Mouse (Mus musculus): ENCODE data around the gene Pla2g2c.

Gene Pla2g2c

DNA sequence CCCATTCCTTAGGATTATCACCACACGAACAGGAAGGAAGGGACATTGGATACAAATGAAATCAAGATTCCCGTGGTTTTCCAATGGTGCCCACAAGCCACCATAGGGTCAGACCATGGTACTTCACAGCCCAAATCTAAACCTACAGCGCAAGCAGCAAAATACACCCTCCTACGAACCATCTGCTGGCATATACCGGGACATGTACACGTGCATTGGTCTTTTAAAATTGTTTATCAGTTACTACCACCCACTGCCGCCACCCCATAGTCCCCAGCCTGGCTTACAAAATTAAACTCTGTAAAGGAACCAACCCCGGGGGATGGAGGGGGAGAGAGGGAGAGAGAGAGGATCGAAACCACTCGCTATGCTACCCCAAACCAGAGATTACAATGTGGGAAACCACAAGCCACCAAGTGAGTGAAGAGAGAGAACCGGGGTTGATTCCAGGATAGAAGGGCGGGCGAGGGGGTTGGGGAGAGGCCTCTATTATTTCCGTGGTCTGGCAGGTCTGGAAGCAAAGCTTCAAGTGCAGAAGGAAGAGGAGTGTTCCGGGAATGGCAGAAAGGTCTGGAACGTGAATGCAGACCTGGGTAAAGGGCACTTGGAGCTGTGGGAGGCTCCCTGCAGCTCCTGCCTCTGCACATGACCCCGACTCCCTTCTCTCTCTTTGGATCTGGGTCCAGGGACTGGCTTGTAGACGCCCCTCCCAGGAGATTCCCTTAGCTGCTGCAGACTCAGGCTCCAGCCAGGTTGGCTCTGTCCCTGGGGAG is at the start of gene Pla2g2c:
TSS of gene Pla2g2c (plus strand) at position 439 of the 773 bp plus-strand sequence.
- DNase-seq (ENCODE audit: low spot score in 2 of 2), result peak; percentile 69 to 83

DNA sequence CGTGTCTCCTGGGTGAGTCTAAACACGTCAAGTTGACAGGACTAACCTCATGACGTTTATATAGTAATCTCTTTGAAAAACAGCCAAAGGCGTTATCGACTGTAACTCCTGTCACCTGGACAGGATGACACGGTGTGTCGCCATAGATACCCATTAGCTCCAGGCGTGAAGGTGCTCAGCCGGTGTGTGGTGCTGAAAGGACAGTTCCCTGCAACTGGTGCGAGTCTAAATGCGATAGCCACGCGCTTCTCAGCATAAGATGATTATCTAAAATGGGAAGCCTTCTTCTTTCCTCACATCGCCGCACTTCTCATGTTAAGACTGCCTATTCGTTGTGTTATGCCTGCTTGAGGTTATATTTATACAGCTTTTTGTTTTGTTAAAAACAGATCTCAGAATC is 48.1 kb upstream of the Pla2g2c start:
- DNase-seq (ENCODE audit: low spot score in 2 of 2), result no peak

DNA sequence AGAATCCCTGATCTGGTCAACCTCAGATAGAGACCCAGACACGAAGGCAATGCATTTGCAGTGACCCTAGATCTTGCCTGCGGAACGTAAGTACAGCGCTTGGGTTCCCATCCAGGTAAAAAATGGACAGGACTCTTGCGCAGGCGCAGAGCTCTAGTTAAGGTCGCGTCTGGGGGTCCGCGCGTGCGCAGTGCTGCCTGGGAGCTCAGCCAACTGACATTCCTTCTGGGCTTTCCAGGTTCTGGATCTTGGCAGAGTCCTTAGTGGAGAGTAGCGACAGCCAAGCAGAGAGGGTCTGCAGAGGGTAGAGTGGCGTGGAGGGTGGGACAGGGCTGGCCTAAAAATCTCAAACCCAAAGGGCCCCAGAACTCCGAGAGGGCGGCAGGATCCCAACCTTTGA is 47.0 kb upstream of the Pla2g2c start:
- DNase-seq (ENCODE audit: low spot score in 2 of 2), result peak in 1 of 2 experiments; percentile 71

DNA sequence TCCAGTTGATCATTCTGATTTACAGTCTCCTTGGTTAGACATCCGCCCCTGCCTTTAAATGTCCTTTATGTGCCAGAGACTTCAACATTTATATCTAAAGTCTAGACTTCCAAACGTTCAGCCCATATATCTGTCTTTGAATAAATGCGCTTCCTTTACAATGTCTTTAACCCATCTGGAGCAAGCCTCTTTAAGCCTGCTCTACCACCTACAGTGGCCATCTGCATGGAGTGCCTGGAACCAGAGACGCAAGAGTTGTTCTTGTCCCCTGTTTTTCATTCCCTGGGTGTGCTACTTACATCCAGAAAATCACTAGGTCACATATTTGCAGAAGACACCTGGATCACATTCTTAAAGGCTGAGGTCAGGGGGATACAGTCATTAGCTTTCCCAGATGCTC is 44.5 kb upstream of the Pla2g2c start:
- no peak for DNase-seq (ENCODE audit: low spot score in 2 of 2)

DNA sequence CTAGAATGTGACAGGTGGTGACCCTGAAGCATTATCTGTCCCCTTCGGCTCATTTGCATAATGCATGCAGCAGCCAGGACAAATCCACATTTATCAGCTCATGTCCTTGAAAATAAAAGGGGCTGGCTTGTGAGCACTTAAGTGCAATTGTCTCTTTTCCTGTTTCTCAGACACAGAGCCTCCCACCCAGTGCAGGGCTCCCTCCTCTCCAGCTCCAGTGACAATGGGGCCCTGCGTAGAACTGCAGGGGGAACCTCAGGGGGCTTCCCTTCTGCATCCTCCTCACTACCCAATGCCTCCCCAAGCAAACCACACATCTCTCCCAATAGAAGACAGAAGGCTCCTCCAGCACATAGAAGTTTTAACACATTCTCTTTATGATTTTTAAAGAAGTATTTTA is 41.8 kb upstream of the Pla2g2c start:
- no peak for DNase-seq (ENCODE audit: low spot score in 2 of 2)

DNA sequence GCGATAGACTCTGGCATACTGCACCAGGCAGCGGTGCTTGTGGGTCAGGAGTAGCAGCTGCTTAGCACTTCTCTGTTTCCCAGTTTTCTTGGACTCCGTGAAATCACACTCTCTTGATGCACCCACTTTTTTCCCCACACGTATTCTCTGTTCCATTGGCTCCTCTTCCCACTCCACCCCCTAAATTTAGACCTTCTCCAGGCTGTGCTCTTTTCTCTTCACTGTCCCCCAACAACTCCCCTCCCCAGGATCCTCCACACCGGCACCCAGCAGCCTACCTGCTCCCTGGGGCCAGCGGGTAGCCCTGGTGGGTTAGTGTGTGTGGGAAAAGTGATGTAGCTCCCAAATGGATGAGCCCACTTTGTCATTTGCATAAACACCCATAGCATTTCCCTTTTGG is 38.8 kb upstream of the Pla2g2c start:
- DNase-seq (ENCODE audit: low spot score in 2 of 2), result peak; percentile 41 to 79

DNA sequence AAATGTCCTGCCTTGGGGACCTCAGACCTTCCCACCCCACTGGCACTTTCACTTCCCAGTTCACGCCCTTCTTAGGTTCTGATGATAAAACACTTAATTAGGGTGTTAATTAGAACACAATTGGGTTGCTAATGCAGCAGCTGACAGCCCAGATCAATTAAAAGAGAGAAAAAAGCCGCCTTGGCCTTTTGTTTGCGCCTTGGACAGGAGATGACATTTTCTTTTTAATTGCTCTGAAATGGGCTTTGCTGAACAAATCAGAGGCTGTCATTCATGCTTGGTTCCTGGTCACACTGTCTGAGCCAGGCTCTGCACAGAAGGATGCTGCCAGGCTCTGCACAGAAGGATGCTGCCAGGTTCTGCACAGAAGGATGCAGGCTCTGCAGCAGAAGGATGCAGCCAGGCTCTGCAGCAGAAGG is 35.5 kb upstream of the Pla2g2c start:
- DNase-seq (ENCODE audit: low spot score in 2 of 2), result no peak

DNA sequence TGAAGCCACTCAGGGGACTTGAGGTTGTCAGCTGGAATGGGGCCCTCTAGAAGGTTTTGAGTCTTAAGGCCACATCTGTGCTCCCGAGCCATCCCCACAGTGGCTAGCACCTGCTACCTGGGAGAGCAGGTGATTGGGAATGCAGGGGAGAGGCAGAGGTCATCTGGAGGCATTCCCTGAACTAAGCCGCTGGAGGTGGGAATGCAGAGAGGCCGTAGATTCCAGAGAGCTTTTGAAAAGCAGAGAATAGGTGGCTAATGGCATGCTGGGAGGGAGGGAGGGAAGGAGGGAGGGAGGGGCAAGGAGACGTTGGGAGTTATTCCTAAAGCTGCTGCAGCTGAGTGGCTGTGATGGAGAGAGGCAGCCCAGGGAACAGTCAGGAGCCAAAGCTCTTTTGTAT is 34.0 kb upstream of the Pla2g2c start:
- no peak for DNase-seq (ENCODE audit: low spot score in 2 of 2)

DNA sequence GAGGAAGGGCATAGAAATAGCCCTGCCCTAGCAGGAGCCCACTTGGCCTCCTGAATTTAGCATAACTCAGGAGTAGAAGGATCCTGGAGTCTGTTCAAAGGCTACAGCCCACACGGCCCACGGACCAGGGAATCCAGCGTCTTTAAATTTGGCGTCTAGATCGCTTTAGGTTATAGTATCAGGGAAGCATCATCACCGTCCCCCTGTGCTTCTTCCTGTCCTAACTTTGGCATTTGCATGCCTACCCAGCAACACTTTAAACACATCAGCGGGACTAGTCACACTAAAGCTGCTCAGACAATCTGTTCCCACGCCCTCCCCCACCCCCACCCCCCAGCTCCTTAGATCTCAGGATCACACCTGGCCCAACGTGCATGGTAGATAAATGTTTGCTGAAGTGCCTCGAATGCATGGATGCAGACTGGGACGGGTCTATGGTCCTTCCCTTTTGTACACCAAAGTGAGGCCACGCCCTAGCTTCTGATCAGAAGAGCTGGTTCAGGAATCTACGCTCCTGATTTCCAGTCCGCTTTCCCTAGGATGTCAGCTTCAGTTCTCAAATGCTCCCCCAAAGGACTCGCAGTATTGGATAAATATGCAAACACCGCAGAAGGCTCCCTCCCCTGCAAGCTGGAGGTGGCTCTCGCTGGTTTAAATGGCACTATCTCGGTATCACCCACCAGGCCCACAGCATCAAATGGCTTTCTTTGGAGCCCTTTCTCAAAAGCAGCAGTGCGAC is 33.0 kb upstream of the Pla2g2c start:
- peak; percentile 69 to 84 for DNase-seq (ENCODE audit: low spot score in 2 of 2)

DNA sequence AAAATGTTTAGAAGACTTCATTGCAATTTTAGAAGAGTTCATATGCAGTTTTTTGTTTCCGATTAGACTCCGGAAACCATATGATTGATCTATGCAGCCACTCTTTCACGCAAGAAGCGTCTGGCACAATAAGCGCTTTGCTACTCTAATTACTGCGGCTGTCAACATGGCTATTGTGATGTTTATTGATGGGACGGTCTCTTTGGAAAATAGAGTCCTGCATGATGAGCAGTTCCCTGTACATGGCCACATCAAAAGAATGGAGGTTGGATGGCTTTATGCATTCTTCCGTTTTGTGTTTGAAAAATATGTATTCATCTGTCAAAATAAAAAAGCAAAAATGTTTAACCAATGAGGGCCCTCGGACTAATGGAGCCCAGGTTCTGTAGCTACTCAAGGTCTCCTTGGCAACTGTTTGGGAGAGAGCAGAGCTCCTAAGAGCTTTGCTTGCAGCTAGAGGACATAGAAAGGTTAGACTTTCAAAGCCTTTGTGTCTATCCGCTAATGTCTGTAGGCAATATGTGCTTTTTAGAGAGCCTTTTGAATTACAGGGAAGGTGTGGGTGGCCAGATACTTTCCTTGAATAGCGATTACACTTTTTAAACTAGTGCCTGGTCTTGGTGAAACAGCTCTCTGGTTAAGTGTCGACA is 31.4 kb upstream of the Pla2g2c start:
- no peak for DNase-seq (ENCODE audit: low spot score in 2 of 2)

DNA sequence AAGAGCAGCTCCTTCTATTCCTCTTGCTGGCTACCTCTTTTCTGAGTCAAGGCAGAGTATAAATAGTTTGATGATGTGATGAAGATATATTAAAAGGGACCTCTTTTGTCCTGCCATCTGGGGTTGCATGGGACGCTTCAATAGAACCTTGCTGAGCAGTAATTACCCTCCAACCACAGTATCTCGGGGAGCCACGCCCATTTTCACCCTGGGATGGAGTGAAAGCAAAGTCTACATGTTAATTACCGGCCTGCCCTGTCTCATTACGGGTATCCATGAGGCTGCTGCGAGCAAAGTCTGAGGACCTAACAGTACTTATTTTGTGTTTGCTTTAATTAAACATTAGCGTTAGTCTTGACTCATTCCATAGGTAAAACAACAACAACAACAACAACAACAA is 27.9 kb upstream of the Pla2g2c start:
- DNase-seq (ENCODE audit: low spot score in 2 of 2), result no peak

DNA sequence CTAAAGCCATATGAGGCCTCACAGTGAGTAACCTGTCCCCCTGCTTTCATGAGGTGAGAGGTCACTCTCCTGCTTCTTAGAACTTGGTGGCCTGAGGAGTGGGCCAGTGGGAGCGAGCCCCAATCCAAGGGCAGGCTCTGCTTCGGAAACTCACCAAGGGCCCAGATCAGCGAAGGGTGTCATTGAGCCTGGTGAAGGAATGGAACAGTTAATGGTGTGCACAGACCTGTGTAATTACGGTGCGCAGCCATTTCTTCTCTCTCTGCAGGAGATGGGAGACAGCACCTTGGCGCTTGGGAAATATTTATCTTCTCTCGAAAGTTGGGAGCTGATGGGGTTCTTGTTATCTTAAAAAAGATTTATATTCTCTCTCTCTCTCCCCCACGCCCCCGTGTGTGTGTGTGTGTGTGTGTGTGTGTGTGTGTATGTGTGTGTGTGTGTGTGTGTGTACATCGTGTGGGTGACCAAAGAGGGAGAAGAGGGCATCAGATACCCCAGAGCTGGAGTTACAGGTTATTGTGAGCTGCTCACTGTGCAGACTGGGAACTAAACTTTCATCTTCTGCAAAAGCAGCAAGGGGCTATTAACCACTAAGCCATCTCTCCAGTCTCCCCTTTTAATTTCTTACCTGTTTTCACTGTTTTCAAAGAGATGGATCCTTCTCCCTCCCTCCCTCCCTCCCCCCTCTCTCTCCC is 27.3 kb upstream of the Pla2g2c start:
- no peak for DNase-seq (ENCODE audit: low spot score in 2 of 2)

DNA sequence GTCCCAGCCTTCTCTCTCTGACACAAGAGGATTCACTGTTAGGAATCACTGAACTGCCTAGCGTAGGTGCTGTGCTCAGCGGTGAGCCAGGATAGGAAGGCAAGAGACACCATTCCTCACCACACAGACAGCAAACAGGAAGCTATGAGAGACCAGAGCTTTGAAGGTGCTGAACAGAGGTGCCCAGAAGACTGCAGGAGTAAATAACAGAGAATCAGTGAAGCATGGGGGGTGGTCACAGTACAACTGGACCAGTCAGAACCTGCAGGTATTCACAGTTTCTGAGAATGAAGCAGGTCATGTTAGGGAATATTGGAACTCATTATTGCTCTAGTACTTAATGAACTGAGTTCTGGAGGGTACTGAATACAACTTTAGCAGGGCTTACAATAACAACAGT is 26.3 kb upstream of the Pla2g2c start:
- DNase-seq (ENCODE audit: low spot score in 2 of 2), result no peak

DNA sequence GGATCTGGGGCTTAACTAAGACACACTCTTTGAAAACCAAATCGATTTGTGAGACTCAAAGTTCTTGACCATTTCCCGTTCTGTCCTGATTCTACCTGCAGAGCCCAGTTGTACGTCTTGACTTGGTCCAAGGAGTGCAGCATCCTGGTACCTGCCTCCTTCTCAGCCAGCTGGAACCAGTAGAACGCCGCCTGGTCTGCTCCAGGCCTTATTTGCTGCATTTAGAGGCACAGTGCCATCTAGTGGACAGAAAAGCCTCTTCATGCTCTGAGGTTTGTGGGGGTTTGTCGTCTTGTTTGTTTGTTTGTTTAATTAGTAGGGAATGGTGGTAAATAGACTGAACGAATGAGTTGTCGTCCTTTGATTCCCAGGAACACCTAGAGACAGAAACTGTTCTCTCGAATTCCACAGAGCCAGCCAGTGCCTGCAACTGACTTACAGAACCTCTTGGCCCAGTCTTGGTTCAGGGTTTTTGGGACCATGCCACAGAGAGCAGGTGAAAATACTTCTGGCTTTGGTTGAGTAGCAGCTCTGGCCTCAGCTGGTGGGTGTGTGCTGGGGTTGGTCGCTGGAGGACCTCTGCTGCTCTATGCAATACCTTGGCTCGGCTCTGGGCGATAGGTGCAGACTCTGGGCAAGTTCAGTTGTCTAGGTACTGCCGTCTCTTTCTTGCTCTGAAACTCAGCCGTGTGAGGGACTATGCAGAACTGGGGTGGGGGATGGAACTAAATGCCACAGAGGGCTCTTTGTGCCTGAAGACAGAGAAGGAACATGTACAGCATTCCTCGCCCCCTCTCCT is 24.2 kb upstream of the Pla2g2c start:
- peak in 1 of 2 experiments; percentile 44 for DNase-seq (ENCODE audit: low spot score in 2 of 2)

DNA sequence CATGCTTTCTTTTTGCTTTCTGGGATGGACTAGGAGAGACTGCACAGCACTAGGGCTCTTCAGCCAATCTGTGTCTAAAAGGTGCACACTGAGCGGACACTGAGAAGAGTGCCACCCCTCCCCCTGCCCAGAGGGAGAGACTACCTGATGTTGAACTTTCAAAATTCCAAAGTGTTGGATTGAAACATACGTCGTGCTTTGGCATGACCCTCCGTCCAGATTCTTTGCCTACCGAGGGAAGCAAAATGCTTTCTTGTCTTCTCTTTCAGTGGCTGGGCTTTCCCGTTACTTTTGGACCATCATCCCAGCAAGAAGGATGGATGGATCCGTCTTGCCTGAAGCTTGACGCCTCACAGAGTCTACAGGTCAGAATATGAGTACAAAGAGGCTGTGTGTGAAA is 23.5 kb upstream of the Pla2g2c start:
- DNase-seq (ENCODE audit: low spot score in 2 of 2), result no peak

DNA sequence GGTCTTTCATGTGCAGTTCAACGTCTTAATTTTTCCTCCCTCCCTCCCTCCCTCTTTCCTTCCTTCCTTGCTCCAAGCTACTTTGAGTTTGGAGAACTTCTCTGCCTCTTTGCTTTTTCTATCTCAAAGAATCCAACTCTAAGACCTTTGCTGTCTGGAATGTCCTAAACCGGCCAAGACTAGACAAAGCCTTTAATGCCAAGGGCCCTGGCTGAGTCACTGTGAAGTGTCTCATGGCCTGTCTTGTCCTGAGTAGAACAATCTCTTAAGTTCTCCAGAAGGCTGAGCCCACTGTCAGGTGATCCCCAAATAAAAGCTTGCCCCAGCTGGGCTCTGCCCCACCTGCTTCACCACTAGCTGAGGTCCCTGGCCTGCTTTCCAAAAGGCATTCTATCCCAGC is 22.6 kb upstream of the Pla2g2c start:
- no peak for DNase-seq (ENCODE audit: low spot score in 2 of 2)

DNA sequence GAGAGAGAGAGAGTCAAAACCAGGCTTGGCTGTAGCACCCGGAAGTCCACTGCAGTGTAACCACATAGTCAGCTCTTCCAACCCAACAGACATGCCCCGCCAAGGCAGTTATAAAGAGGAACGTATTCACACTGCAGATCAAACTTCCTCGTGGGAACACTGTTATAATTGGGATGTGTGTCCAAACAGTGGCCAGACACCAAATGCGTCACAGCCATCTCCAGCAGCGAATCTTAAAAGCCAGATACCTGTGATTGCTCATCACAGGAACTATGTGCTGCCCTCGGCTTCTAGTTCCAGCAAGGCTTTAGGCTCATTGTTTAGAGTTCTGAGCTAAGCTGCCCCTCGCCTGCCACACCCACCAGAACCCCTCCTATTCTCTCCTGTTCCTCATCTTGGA is 22.1 kb upstream of the Pla2g2c start:
- DNase-seq (ENCODE audit: low spot score in 2 of 2), result no peak

DNA sequence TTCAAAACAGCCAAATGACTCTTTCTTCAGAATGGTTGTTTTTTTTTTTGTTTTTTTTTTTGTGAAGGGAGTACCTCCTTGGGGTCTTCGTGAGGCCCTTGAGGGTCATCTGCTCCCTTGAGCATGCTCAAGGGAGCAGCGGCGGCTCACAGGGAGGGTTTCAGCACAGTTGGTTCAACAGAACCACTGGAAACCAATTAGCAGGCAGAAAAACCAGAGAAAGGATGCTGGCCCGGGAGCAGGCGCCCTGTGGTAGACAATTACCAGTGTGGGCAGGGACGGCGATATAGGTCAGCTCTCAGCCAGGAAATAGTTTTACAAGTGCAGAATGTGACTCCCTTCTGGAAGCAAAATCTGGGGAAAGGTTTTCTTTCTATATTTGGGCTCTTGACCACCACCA is 21.0 kb upstream of the Pla2g2c start:
- DNase-seq (ENCODE audit: low spot score in 2 of 2), result no peak

DNA sequence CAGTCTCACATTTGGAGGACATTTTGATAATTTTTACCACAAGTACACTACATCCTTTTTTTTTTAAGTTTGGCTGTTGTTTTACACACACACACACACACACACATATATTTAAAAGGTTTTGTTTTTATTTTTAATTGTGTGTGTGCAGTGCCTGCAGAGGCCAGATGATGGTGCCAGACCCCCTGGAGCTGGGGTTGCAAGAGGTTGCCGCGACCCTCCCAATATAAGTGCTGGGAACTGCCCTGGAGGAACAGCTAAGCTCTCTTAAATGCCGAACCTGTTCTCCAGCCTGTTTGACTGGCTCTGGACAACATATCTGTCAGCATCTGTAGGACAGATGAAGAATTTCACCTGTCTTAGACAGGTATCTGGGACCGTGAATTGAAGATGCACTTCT is 20.4 kb upstream of the Pla2g2c start:
- no peak for DNase-seq (ENCODE audit: low spot score in 2 of 2)

DNA sequence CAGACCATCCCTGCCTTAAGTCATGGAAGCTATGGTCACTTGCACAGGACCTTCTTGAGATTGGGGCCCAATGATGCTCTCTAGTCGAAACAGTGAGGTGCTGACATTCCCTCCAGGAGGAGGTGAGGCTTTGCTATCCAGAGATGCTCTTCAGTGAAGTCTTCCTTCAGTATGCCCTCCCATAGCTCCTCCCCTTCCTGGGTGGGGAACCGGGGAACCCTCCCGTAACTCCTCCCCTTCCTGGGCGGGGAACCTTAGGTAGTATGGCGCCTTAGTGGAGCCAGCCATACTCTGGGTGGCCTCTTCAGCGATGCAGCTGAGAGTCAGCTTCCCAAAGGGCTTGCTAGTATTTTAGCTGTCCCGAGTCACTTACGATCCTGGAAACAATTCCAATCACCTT is 18.0 kb upstream of the Pla2g2c start:
- DNase-seq (ENCODE audit: low spot score in 2 of 2), result no peak

DNA sequence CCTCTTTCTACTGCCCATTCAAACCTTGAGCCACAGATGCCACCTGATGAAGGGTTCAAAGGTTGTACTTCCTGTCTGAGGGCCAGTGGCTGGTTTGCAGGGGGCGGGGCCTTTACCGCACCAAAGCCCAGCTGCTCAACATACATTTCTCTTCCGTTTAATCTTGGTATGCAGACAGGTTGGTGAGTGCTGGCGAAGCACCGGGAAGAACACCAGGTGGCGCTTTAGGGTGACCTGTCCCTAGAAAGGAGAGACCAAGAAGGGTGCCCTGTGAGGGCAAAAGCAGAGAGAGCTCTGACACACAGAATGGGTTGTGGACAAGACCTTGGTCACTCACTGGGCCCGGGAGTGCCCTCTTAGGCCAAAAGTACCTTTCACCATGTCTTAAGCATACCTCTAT is 16.0 kb upstream of the Pla2g2c start:
- no peak for DNase-seq (ENCODE audit: low spot score in 2 of 2)
